Mouse (Mus musculus): Measurements from ENCODE around the gene Naa16.

Naa16 gene

GRCm38 (mm10) chr14:79275870-79276395, 114.6 kb downstream of the Naa16 start:
- DNase-seq (ENCODE audit: inconsistent ontology term) = no peak

- DNase-seq (ENCODE audit: inconsistent ontology term) = no peak
Observed at GRCm38 (mm10) chr14:79275441-79275840, 115.1 kb downstream of the Naa16 start.

Measured in Muller cell, postnatal 12 days (primary cell).